Mouse (Mus musculus) adrenal gland, adult (tissue): ENCODE data around the gene Bcar1.

Source experiments
- DNase-seq, 2 experiments: peaks; one replicate each; pipeline ENCODE4 v3.0.0; 2022 to 2023; ENCODE audit warnings: low spot score in 1 of 2; ENCODE audit not compliant: inconsistent age in 2 of 2

Gene Bcar1

DNA sequence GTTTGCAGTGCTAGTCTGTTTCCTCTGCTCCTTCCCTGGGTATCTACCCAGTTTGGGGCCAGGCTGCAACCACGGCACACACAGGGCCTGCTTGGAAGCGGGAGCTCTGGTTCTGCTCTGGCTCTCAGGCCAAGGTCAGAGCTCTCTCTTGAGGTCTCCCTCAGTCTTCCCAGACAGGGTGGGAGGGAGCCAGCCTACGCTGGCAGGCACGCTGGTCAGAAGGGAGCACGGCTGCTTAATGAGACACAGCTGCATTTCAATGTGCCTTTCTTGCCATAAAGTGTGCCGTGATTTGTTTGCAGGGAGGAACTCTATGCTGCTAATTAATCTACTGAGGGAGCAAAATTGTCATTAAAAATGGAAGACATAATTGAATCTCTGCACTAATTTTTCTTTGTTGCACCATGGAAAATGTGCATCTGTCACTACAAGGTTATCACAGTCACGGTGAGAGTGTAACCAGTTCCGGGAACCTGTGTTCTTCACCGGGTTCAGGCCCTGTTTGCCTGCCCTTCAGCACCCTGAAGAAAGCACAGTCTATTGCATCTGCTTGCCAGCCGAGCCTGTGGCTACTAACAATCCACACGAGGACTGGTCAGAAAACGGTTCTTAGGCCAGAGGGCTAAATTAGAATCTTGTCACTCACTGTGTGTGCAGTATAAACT, 26.3 kb upstream of the Bcar1 start:
- DNase-seq, result peak; percentile 81 to 90

DNA sequence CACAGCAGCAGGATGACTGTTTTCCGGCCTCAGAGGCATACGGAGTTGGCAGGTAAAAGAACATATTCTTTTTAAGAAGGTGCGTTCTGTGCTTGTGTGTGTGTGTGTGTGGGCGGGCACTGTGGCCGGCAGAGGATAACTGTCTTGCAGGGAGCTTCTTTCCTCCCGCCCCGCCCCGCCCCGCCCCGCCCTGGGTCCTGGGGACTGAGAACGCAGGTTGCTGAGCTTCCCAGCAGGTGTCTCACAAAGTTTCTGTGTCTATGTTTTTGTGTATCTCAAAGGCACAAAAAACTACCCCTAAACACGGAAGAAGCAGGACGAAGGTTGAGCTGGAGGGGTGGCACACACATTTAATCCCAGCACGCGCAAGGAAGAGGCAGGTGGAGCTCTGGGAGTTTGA, 25.7 kb upstream of the Bcar1 start:
- no peak for DNase-seq

GRCm38 (mm10) chr8:111768651-111769050, 25.0 kb upstream of the Bcar1 start:
- peak in 1 of 2 experiments; percentile 77 for DNase-seq

GRCm38 (mm10) chr8:111765616-111766015, 22.0 kb upstream of the Bcar1 start:
- DNase-seq, result no peak

DNA sequence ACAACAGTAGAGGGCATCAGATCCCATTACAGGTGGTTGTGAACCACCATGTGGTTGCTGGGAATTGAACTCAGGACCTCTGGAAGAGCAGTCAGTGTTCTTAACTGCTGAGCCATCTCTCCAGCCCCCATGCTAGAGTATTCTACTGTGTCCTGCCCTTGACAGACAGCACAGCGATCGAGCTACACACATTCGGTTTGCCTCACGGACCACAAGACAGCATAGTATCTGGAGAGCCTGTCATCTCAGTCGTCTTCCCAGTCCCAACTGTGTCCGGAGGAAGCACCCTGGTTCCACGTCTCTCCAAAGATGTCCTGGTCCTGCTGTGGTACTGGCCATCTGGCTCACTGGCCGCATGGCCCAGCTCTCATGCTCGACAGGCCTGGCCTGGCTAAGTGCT, 21.5 kb upstream of the Bcar1 start:
- DNase-seq, result no peak

DNA sequence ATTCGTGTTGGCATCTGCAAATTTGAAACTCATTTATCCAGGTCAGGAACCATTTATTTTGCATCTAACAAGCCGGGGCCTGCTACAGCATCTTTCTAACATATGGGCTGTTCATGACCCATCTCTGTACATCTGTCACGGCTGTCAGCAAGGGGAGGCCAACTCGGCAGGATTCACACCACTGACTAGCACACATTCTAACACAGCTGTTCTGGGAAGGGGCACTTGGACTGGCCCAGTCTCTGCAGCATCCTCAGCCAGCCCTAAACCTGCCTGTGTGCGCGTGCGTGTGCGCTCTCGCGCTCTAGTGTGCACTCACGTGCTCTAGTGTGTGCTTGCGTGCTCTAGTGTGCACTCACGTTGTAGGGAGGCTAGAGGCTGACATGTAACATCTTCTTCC, 17.1 kb upstream of the Bcar1 start:
- DNase-seq, result no peak

DNA sequence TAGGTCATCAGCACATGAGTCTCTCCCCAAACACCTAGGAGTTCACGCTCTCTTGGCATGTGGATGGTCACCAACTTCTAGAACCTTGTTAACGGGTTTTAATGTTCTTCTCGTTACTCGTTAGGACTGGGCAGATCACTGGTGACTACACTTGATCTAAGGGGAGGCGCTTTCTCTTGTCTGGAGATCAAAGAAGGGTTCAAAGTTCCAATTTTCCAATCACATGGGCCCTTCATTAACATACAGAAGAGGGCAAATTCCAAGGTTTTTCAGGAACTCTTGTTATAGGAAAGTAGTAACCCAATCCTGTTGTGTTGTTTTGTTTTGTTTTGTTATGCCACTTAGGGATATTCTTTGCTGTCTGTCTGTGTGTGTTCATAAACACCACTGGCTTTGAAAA, 15.2 kb upstream of the Bcar1 start:
- DNase-seq, result no peak

GRCm38 (mm10) chr8:111757599-111757998, 14.0 kb upstream of the Bcar1 start:
- no peak for DNase-seq

- DNase-seq, result peak in 1 of 2 experiments; percentile 57
These were observed 11.1 kb upstream of the Bcar1 start for GRCm38 (mm10) chr8:111754736-111755135.

DNA sequence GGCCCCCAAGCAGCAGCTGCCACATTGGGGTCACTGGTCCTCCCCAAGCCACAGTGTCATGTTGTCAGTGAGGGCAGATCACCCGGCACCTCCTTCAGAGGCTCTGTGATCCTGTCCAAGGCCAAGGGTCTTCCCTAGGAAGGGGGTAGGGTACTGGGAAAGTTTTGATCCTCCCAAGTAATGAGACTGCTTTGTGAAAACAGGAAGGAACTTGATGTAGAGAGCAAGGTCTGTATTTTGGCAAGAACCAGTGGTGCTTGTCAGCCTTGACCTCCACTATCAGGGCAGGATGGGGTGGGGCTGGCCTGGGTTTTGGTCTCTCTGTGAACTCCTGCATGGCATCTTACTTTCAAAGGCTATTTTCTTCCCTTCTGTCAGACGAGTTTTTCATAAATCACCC, 10.5 kb upstream of the Bcar1 start:
- DNase-seq, result peak; percentile 91 to 94

DNA sequence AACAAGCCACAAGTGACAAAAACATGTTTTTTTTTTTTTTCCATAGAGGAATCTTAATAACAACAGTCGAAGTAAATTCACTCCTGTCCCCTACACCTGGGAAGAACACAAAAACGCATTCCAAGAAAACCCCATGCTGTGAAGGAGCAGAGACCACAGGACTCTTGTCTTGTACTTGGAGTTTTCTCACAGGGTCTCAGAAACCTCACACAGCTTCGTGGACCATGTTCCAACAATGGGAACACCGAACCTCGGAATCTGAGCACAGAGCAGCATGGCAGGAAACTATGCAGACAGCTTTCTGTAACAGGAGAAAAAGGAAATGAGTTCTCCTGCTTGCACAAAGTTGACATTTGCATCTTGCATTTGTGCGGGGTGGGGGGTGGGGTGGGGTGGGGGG, 5.2 kb upstream of the Bcar1 start:
- no peak for DNase-seq

GRCm38 (mm10) chr8:111747866-111748649, 4.4 kb upstream of the Bcar1 start:
- DNase-seq, result peak; percentile 81 to 88

DNA sequence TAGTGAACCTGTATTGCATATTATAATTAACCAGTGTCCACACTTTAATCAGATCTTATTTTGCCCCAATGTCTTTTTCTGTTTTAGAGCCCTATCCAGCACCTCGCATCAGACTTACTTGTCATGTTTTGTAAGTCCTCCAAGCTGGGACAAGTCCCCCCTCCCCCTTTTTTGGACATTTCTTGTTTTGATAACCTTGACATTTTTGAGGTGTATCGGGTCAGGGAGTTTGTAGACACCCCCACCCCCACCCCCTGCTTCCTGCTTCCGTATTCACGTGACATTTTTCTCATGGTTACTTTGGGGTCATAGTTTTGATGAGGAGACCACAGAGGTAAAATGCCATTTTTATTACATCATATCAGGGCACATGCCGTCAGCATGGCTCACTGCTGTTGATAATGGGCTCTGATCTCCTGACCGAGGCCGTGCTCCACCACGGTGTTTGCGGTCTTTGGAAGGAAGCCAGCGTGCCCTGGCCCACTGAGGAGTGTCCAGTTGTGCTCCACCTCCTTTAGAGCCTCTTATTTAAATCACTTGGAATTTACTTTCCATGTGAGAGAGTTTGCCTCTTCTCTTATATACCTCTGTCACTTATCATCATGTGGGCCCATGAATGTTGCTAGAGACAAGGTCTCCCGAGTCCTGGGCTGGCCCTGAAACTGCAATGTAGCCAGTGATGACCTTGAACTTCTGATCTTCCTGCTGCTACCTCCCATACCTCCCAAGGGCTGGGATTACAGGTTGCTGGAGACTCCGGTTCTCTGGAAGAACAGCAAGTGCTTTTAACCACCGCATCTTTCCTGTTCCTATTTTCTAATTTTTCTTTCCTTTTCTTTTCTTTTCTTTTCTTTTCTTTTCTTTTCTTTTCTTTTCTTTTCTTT, 3.2 kb upstream of the Bcar1 start:
- peak; percentile 83 to 87 for DNase-seq

- peak; percentile 86 to 94 for DNase-seq
These were observed 2.2 kb upstream of the Bcar1 start for GRCm38 (mm10) chr8:111745591-111746418.

- DNase-seq, result peak in 1 of 2 experiments; percentile 47
These were observed 1.5 kb upstream of the Bcar1 start for GRCm38 (mm10) chr8:111745086-111745485.

DNA sequence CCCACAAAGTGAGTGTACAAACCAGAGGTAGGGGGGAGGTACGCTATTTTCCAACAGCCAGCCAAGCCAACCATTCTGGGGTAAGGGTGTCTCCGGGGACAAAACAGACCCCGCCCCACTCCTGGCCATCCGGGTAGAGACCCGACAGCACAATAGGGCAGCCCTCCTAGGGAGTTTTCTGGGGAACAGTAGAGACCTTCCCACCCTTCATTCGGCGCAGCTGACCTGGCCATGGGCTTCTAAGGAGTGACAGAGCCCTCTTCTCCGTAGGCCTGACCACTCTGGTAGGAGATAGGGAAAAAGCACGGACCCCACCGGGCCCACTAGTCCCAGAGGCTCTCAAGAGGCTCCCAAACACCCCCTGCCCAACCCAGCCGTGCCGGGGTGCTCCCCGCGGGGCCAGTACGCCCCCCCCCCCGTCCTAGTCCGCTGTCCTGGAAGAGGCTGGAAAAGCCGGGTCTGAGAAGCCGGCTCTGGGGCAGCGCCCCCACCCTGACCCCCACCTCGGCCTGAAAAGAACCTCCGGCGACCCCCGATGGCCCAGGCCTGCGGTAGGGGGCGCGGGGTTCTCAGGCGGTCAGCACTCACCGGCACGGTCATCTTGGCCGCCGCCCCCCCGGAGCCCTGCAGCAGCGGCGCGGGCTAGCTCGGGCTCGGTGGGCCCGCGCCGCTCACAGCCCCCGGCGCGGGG, 363 bp downstream of the Bcar1 start:
- DNase-seq, result peak in 1 of 2 experiments; percentile 80

DNA sequence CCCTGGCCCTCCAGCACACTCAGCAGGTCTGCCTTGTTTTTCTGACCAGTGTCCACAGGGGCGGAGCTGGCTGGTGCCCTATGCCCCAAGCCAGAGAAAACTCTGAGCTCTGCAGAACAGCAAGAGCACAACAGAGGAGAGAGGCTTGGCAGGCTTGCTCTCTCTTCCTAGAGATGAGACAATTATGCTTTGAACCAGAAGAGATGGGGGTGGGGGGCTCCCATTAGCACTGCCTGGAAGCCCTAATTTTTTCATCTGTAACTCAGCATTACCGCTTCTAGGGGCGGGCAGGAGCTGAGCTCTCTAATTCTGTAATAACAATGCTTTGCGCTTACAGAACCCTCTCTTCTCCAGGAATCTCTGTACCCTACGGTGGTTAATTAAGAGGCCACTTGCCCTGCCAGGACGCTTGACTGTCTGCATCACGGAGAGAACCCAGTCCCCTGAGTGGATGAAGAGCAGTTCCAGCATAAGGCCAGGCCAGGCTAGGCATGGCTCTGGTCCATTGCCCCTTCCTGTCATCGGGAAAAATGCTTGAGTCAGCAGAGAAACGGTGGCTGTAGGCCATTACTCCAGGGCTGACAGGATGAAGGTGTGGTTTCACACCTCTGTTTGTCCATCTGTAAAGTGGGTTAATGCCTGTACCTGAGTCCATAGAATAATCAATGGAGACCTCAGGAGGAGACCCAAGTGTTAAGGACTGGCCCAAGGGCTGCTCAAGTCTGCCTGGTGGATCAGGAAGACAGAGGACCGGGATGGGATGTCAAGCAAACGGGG, 1.2 kb downstream of the Bcar1 start:
- peak; percentile 60 to 83 for DNase-seq

DNA sequence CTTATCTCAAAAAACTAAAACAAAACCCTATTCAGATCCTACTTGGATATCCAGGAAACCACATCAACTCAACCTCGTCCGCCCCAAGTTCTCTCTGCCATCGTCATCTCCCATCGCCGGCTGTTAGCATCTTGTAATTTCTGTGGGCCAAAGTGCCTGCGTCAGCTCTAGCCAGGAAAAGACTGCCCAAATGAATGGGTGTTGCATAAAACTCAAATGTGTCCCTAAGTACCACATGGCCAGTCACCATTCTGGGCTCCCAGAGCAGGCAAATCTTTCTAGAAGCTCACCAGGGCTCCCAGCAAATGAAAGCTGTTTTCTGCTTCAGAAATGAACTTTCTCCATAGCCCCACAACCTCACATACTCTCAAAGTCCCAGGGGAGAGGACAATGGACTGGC, 2.1 kb downstream of the Bcar1 start:
- DNase-seq, result peak in 1 of 2 experiments; percentile 73

GRCm38 (mm10) chr8:111740994-111741393, 2.6 kb downstream of the Bcar1 start:
- peak in 1 of 2 experiments; percentile 57 for DNase-seq
